Mouse (Mus musculus): ENCODE results near the gene Dpy19l3. TPM values are rescaled to one million over a fixed set of nuclear protein-coding genes. Genes with fewer than 3 reads are reported as not detected.

Dpy19l3 gene
- polyA plus RNA-seq, 1 experiment from 2014 or later = 27.8 TPM

DNA sequence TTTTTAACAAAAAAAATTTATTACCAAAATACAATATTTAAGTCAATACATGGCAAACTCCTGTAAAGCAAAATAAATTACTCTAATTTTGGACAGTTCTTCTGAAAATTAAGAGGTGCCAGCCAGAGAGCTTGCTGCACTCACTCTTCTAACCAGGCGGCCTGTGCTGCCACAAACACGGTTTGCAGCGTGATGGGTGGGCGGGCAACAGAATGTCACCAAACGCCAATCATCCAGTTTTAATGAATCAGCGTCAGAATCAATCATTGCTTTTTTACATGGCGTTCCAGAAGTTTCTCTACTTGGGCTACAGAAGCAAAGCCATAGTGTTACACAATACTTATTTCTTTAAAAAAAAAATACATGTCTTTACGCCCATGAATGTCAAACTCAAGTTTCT, 18.1 kb upstream of the Dpy19l3 start:
- H3K27ac ChIP-seq = no peak overlapping the region
- peaks cover 52% of the 10 kb centered on the region for H3K36me3 ChIP-seq
- H3K4me1 ChIP-seq = no peaks in the 10 kb centered on the region
- no peak overlapping the region for H3K4me3 ChIP-seq
- no peaks in the 10 kb centered on the region for H3K9me3 ChIP-seq
- no peak overlapping the region for H3K4me2 ChIP-seq
- no peak overlapping the region for H3K9ac ChIP-seq
- ATAC-seq (ENCODE audit: insufficient number of reproducible peaks, low FRiP score, low TSS enrichment, low read depth) = no peak
- H3K27me3 ChIP-seq = no peaks in the 10 kb centered on the region
- WGBS = 90% methylated on average over 8 of the region's 8 CpGs

- H3K4me3 ChIP-seq = no peak overlapping the region
These were observed 16.9 kb upstream of the Dpy19l3 start for GRCm38 (mm10) chr7:35771106-35771505.

GRCm38 (mm10) chr7:35770122-35770521, 15.9 kb upstream of the Dpy19l3 start:
- Histone ChIP-seq H3K36me3 (peaks cover 33% of the 10 kb centered on the region), H3K9me3 (no peaks in the 10 kb centered on the region), H3K27me3 (no peaks in the 10 kb centered on the region), H3K27ac (no peak overlapping the region), H3K9ac (no peak overlapping the region), H3K4me1 (no peaks in the 10 kb centered on the region), H3K4me3 (no peak overlapping the region), H3K4me2 (no peak overlapping the region)
- 88% methylated on average over 7 of the region's 7 CpGs for WGBS
- ATAC-seq (ENCODE audit: insufficient number of reproducible peaks, low FRiP score, low TSS enrichment, low read depth) = no peak

More at GRCm38 (mm10) chr7:35771106-35771505, 16.9 kb upstream of the Dpy19l3 start:
- H3K4me2 ChIP-seq = no peak overlapping the region
- H3K4me1 ChIP-seq = no peaks in the 10 kb centered on the region
- H3K27ac ChIP-seq = no peak overlapping the region
- no peak for ATAC-seq (ENCODE audit: insufficient number of reproducible peaks, low FRiP score, low TSS enrichment, low read depth)
- H3K36me3 ChIP-seq = peaks cover 43% of the 10 kb centered on the region
- no peaks in the 10 kb centered on the region for H3K9me3 ChIP-seq
- H3K27me3 ChIP-seq = no peaks in the 10 kb centered on the region
- no peak overlapping the region for H3K9ac ChIP-seq

GRCm38 (mm10) chr7:35764461-35764860, 10.2 kb upstream of the Dpy19l3 start:
- 90% methylated on average over 11 of the region's 11 CpGs for whole genome bisulfite sequencing
- Histone ChIP-seq H3K9me3 (no peaks in the 10 kb centered on the region), H3K4me2 (no peak overlapping the region), H3K4me1 (no peaks in the 10 kb centered on the region), H3K4me3 (no peak overlapping the region), H3K36me3 (no peaks in the 10 kb centered on the region), H3K9ac (no peak overlapping the region), H3K27ac (no peak overlapping the region), H3K27me3 (no peaks in the 10 kb centered on the region)
- no peak for ATAC-seq (ENCODE audit: insufficient number of reproducible peaks, low FRiP score, low TSS enrichment, low read depth)

DNA sequence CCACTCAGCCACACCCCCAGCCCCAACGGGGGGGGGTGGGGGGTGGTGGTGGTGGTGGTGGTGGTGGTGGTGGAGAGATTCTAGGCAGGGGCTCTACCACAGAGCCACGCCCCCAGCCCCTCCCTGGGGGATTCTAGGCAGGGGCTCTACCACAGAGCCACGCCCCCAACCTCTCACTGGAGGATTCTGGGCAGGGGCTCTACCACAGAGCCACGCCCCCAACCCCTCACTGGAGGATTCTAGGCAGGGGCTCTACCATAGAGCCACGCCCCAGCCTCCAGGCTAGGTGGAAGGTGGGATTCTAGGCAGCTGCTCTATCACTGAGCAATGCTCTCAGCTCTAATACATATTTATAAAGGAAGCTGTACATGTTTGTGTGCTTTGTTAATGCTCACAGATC, 7.5 kb upstream of the Dpy19l3 start:
- Histone ChIP-seq H3K36me3 (no peaks in the 10 kb centered on the region), H3K9ac (no peak overlapping the region), H3K9me3 (no peaks in the 10 kb centered on the region), H3K27me3 (no peaks in the 10 kb centered on the region), H3K27ac (no peak overlapping the region), H3K4me2 (no peak overlapping the region), H3K4me3 (no peak overlapping the region), H3K4me1 (no peaks in the 10 kb centered on the region)
- WGBS = 71% methylated on average over 5 of the region's 5 CpGs
- ATAC-seq (ENCODE audit: insufficient number of reproducible peaks, low FRiP score, low TSS enrichment, low read depth) = no peak

DNA sequence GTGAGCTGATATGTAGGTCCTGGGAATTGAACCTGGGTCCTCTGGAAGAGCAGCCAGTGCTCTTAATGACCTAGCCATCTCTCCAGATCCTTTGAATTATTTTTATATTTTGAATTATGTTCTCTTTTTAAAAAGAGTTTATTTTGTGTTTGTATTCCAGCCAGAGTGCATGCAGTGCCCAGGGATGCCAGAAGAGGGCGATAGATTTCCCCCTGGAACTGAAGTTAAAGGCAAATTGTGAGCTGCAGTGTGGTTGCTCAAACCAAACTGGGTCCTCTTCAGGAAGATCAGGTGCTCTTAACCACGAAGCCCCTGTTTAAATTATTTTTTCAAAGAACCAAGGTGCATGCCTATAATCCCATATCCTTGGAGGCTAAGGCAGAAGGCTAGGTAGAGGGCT, 5.3 kb upstream of the Dpy19l3 start:
- H3K4me2 ChIP-seq = no peak overlapping the region
- ATAC-seq (ENCODE audit: insufficient number of reproducible peaks, low FRiP score, low TSS enrichment, low read depth) = no peak
- H3K27me3 ChIP-seq = no peaks in the 10 kb centered on the region
- peaks cover 1% of the 10 kb centered on the region; the same call in 1 of the 2 replicates for H3K4me1 ChIP-seq
- no peaks in the 10 kb centered on the region for H3K9me3 ChIP-seq
- WGBS = 24% methylated on average over 2 of the region's 2 CpGs
- H3K27ac ChIP-seq = no peak overlapping the region
- no peak overlapping the region for H3K4me3 ChIP-seq
- H3K36me3 ChIP-seq = no peaks in the 10 kb centered on the region
- no peak overlapping the region for H3K9ac ChIP-seq

DNA sequence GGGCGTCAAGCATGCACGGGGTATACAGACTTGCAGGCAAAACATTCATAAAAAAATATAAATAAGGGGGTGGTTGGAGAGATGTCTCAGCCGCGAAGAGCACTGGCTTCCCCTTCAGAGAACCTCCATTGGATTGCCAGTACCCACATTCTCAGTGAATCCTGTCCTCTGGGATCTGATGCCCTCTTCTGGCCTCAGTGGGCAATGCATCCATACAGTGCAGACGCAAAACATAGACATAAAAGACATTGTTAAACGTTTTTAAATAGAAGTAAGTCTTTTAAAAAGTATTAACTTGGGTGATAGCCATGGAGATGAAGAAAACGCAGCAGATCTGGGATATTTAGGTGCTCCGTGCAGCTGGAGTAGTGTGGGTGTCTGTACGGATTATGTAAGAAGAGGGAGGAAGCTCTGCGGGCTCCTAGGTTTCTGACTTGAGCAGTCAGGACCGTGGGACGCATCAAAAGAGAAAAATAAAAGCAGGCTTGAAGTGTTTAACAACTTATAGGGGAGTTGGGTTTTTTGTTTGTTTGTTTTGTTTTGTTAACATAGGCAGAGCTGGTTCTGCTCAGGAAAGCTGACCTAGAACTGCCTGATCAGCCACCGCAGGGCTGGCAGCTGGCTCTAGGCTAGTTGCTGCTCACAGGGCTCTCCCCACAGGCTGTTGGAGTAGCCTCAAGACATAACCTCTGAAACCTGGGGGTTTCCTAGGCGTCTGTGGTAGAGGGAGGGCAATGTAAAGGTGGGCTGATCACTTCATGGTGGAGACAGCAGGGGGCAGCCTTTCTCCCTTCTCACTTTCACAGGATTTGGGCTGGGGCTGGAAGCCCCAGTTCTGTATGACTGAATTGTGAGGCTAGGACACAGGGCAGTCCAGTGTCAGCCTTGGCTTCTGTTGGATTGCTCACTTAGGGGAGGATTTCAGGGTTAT, 2.5 kb upstream of the Dpy19l3 start:
- H3K9ac ChIP-seq = no peak overlapping the region
- no peak overlapping the region for H3K27ac ChIP-seq
- peaks cover 11% of the 10 kb centered on the region for H3K4me1 ChIP-seq
- no peaks in the 10 kb centered on the region for H3K27me3 ChIP-seq
- no peak for ATAC-seq (ENCODE audit: insufficient number of reproducible peaks, low FRiP score, low TSS enrichment, low read depth)
- no peak overlapping the region for H3K4me3 ChIP-seq
- H3K9me3 ChIP-seq = no peaks in the 10 kb centered on the region
- H3K4me2 ChIP-seq = no peak overlapping the region
- 41% methylated on average over 14 of the region's 14 CpGs for WGBS
- H3K36me3 ChIP-seq = no peaks in the 10 kb centered on the region

GRCm38 (mm10) chr7:35754886-35755168, 573 bp upstream of the Dpy19l3 start:
- H3K27me3 ChIP-seq = no peaks in the 10 kb centered on the region
- peak overlapping the region; percentile 72 for H3K27ac ChIP-seq
- no peaks in the 10 kb centered on the region for H3K9me3 ChIP-seq
- peak overlapping the region; percentile 26; the same call in 1 of the 2 replicates for H3K9ac ChIP-seq
- ATAC-seq (ENCODE audit: insufficient number of reproducible peaks, low FRiP score, low TSS enrichment, low read depth) = no peak
- peak overlapping the region; percentile 96 for H3K4me2 ChIP-seq
- peaks cover 11% of the 10 kb centered on the region for H3K4me1 ChIP-seq
- peaks cover 16% of the 10 kb centered on the region for H3K36me3 ChIP-seq
- H3K4me3 ChIP-seq = peak overlapping the region; percentile 86
- 57% methylated on average over 4 of the region's 4 CpGs for WGBS

DNA sequence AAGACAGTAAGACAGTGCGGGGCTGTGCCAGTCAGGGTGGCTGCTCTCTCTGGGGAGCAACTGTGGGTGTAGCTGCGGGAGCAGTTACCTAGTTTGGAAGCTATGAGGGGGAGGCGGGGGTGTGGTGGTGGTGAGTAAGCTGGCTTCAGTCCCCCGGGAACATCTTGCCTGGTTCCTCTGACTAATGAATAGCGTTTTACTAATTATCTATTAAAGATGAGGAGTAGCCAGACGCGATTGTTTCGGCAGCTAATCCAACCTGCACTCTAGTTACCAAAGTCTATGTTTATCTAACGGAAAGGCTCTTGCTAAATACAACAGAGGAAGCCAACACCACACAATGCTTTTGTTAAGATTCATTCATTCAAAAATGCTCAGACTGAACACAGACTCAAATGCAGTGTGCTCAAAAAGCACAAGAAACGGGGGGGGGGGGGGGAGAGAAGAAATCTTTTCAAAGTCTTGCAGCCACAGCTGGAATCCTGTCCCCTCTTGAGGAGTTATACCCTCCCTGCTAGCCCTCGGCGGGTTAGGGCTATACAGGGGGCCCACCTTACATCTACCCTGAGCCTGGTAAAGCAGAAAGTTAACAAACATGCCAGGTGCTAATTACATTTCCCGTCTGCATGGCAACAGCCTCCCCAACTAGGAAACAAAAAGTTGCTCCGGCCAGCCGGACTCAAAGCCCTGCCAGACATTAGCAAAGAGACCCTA, 778 bp downstream of the Dpy19l3 start:
- Histone ChIP-seq H3K4me3 (peak overlapping the region; percentile 86), H3K27me3 (no peaks in the 10 kb centered on the region), H3K4me2 (peak overlapping the region; percentile 96), H3K27ac (peak overlapping the region; percentile 72; the same call in 1 of the 2 replicates), H3K9me3 (no peaks in the 10 kb centered on the region), H3K4me1 (peaks cover 11% of the 10 kb centered on the region), H3K9ac (peak overlapping the region; percentile 64), H3K36me3 (peaks cover 29% of the 10 kb centered on the region)
- 7% methylated on average over 15 of the region's 15 CpGs for WGBS
- ATAC-seq (ENCODE audit: insufficient number of reproducible peaks, low FRiP score, low TSS enrichment, low read depth) = no peak

GRCm38 (mm10) chr7:35750873-35751272, 3.4 kb downstream of the Dpy19l3 start:
- H3K27ac ChIP-seq = no peak overlapping the region
- H3K4me3 ChIP-seq = no peak overlapping the region
- no peak for ATAC-seq (ENCODE audit: insufficient number of reproducible peaks, low FRiP score, low TSS enrichment, low read depth)
- no peak overlapping the region for H3K4me2 ChIP-seq
- peaks cover 11% of the 10 kb centered on the region for H3K4me1 ChIP-seq
- H3K9me3 ChIP-seq = no peaks in the 10 kb centered on the region
- H3K36me3 ChIP-seq = peaks cover 52% of the 10 kb centered on the region
- no peak overlapping the region for H3K9ac ChIP-seq
- no peaks in the 10 kb centered on the region for H3K27me3 ChIP-seq
- whole genome bisulfite sequencing = 97% methylated on average over 9 of the region's 9 CpGs

DNA sequence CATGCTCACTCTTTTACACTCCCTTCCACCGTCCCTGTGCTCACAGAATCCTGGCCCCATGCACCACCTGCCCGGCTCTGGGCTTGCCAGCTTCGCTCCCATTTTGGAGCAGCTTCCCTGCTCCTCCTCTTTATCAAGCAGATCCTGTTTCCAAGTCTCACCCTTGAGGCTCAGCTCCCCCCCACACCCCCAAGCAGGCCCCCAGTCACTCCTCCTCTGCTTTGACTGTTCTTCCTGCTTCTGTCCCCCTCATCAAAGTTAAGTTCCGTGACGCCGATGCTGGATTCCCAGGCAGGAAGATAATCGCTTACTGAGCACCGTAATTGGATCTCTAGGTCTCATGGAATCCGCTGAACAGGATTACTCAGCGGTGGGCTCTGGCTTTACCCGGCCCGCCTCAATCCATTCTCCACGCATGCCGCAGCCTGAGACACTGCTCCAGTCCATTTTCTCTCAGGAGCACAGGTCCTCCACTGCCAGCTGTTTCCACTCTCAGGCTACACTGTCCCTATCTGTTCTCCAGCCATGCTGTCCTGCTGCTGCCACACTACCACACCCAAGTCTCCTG, 6.8 kb downstream of the Dpy19l3 start:
- Histone ChIP-seq H3K4me1 (no peaks in the 10 kb centered on the region), H3K27me3 (no peaks in the 10 kb centered on the region), H3K9me3 (no peaks in the 10 kb centered on the region), H3K36me3 (peaks cover 70% of the 10 kb centered on the region), H3K9ac (no peak overlapping the region), H3K4me2 (no peak overlapping the region), H3K27ac (no peak overlapping the region), H3K4me3 (no peak overlapping the region)
- peak; percentile 70; the same call in 1 of the 2 replicates for ATAC-seq (ENCODE audit: insufficient number of reproducible peaks, low FRiP score, low TSS enrichment, low read depth)
- 83% methylated on average over 14 of the region's 14 CpGs for WGBS
